Mouse (Mus musculus) embryo, embryonic 11 days (tissue): ENCODE measurements around the gene Mrps14.
A peak's percentile ranks its signal among the peaks of the same experiment; 100 is the strongest.

Experiments used
- DNase-seq: peaks from one replicate; pipeline ENCODE4 v3.0.0-alpha.2; 2015

The Mrps14 gene

GRCm38 (mm10) chr1:160227850-160228249, 32.8 kb downstream of the Mrps14 start:
- DNase-seq = no peak

- DNase-seq = peak; percentile 77
These were observed 36.0 kb downstream of the Mrps14 start for GRCm38 (mm10) chr1:160231013-160231412.

- DNase-seq = no peak
These were observed 37.1 kb downstream of the Mrps14 start for GRCm38 (mm10) chr1:160232113-160232512.

GRCm38 (mm10) chr1:160233921-160234320, 38.9 kb downstream of the Mrps14 start:
- no peak for DNase-seq

GRCm38 (mm10) chr1:160237981-160238380, 43.0 kb downstream of the Mrps14 start:
- DNase-seq = no peak

GRCm38 (mm10) chr1:160238852-160239443, 43.9 kb downstream of the Mrps14 start:
- no peak for DNase-seq

GRCm38 (mm10) chr1:160240091-160240490, 45.1 kb downstream of the Mrps14 start:
- DNase-seq = no peak

- no peak for DNase-seq
These were observed 49.7 kb downstream of the Mrps14 start for GRCm38 (mm10) chr1:160244689-160245088.

- no peak for DNase-seq
These were observed 50.9 kb downstream of the Mrps14 start for GRCm38 (mm10) chr1:160245954-160246353.

GRCm38 (mm10) chr1:160246844-160247243, 51.8 kb downstream of the Mrps14 start:
- no peak for DNase-seq

- no peak for DNase-seq
These were observed 52.5 kb downstream of the Mrps14 start for GRCm38 (mm10) chr1:160247473-160247872.

GRCm38 (mm10) chr1:160249786-160250185, 54.8 kb downstream of the Mrps14 start:
- no peak for DNase-seq

GRCm38 (mm10) chr1:160250782-160251181, 55.8 kb downstream of the Mrps14 start:
- no peak for DNase-seq

GRCm38 (mm10) chr1:160251388-160252007, 56.5 kb downstream of the Mrps14 start:
- no peak for DNase-seq
